ENCODE assay signal across 25 mouse cellular contexts in genomic region chr4:154523898-154524297, GRCm38 (mm10).
DNase-seq lines count a peak whose midpoint lies in the region; ATAC-seq and TF ChIP-seq lines count a peak whose summit lies in the region.
"Had no signal": no experiment of that assay in that cellular context is flagged by ENCODE, and none has a peak within 500 bp of the region (broad histone marks: within the 10 kb centered on the region; RNA-seq: fewer than 3 reads in every experiment).

No protein-coding gene starts in this region.

- H3K27me3 ChIP-seq in forebrain, postnatal 0 days (ENCODE audit: insufficient read depth, low read length) = no peaks in the 10 kb centered on the region
- H3K27me3 ChIP-seq in forebrain, embryonic 10.5 days (ENCODE audit: poor library complexity, severe bottlenecking) = peaks cover 77% of the 10 kb centered on the region
- no peaks in the 10 kb centered on the region for H3K27me3 ChIP-seq in intestine, postnatal 0 days (replicated peaks; ENCODE audit: control insufficient read depth, insufficient read depth, low read length)
- H3K27me3 ChIP-seq in intestine, embryonic 16.5 days (replicated peaks; ENCODE audit: control insufficient read depth, insufficient read depth, low read length) = no peaks in the 10 kb centered on the region
- H3K27me3 ChIP-seq in neural tube, embryonic 12.5 days (replicated peaks) = peaks cover 45% of the 10 kb centered on the region

- no peak overlapping the region for H3K4me3 ChIP-seq in forebrain, postnatal 0 days (ENCODE audit: low read depth, low read length)
- H3K4me3 ChIP-seq in forebrain, embryonic 10.5 days = no peak overlapping the region
- H3K4me3 ChIP-seq in intestine, postnatal 0 days (ENCODE audit: low read depth, low read length) = no peak overlapping the region
- no peak overlapping the region for H3K4me3 ChIP-seq in intestine, embryonic 16.5 days (ENCODE audit: low read length)
- H3K4me3 ChIP-seq in neural tube, embryonic 12.5 days = no peak overlapping the region
- H3K4me3 ChIP-seq: gastrocnemius, adult 2 months; heart, embryonic 12.5 days; liver, embryonic 12.5 days had no signal

- H3K4me2 ChIP-seq in forebrain, postnatal 0 days (ENCODE audit: low read depth) = no peak overlapping the region
- 0 out of 2 replicates have a peak overlapping the region, but pooled peaks have one; percentile 3 for H3K4me2 ChIP-seq in intestine, postnatal 0 days (replicated peaks; ENCODE audit: low read depth)
- no peak overlapping the region for H3K4me2 ChIP-seq in intestine, embryonic 16.5 days (ENCODE audit: low read depth, low read length)
- H3K4me2 ChIP-seq in neural tube, embryonic 12.5 days (replicated peaks) = no peak overlapping the region
- H3K4me2 ChIP-seq: heart, embryonic 12.5 days; liver, embryonic 12.5 days had no signal

- H3K9ac ChIP-seq in forebrain, postnatal 0 days = no peak overlapping the region
- H3K9ac ChIP-seq in intestine, postnatal 0 days (ENCODE audit: low read depth, low read length) = no peak overlapping the region
- H3K9ac ChIP-seq in intestine, embryonic 16.5 days (ENCODE audit: low read depth, low read length) = no peak overlapping the region
- H3K9ac ChIP-seq in neural tube, embryonic 12.5 days = no peak overlapping the region
- H3K9ac ChIP-seq: heart, embryonic 12.5 days; liver, embryonic 12.5 days; liver, postnatal 0 days had no signal

- no peaks in the 10 kb centered on the region for H3K9me3 ChIP-seq in forebrain, postnatal 0 days (ENCODE audit: low read length)
- no peaks in the 10 kb centered on the region for H3K9me3 ChIP-seq in forebrain, embryonic 10.5 days
- H3K9me3 ChIP-seq in intestine, postnatal 0 days (ENCODE audit: control insufficient read depth) = no peaks in the 10 kb centered on the region
- no peaks in the 10 kb centered on the region for H3K9me3 ChIP-seq in intestine, embryonic 16.5 days (ENCODE audit: control insufficient read depth, low read length)
- H3K9me3 ChIP-seq in neural tube, embryonic 12.5 days = no peaks in the 10 kb centered on the region
- H3K9me3 ChIP-seq: heart, embryonic 12.5 days; liver, embryonic 12.5 days had no signal

- WGBS in forebrain, postnatal 0 days = 63% methylated on average over 17 of the region's 17 CpGs
- WGBS in forebrain, embryonic 10.5 days = 87% methylated on average over 17 of the region's 17 CpGs
- 36% methylated on average over 17 of the region's 17 CpGs for WGBS in intestine, postnatal 0 days
- WGBS in intestine, embryonic 16.5 days = 37% methylated on average over 17 of the region's 17 CpGs
- WGBS in neural tube, embryonic 12.5 days = 28% methylated on average over 17 of the region's 17 CpGs

- ATAC-seq in forebrain, postnatal 0 days = peak; percentile 23; the same call in 1 of the 2 replicates
- no peak for ATAC-seq in intestine, postnatal 0 days
- no peak for ATAC-seq in intestine, embryonic 16.5 days
- peak; percentile 68; the same call in 1 of the 2 replicates for ATAC-seq in neural tube, embryonic 12.5 days (ENCODE audit: low FRiP score, low read depth)
- ATAC-seq: CD4-positive, CD25-positive, alpha-beta regulatory T cell, adult 4 months; liver, embryonic 12.5 days; liver, postnatal 0 days; lung, postnatal 0 days had no signal

- DNase-seq in forebrain, postnatal 0 days = no peak
- no peak for DNase-seq in forebrain, embryonic 10.5 days (ENCODE audit: extremely low spot score, low spot score)
- DNase-seq in neural tube, embryonic 10.5 days (ENCODE audit: extremely low spot score, low spot score) = no peak
- DNase-seq in left cerebral cortex, adult 8-10 months (ENCODE audit: low spot score in 2 of 2) = no peak
- DNase-seq: adrenal gland, postnatal 14 days; cerebellum, adult 11 months; cerebellum, adult 9-10 months; cerebellum, postnatal 36 days; gastrocnemius, adult 2 months; gastrocnemius, postnatal 36 days; heart, adult 18-20 months; kidney, adult 8-10 months; kidney, postnatal 4 days; left cerebral cortex, postnatal 4 days; liver, postnatal 0 days; thymus, postnatal 4 days had no signal

- TF ChIP-seq CTCF in forebrain, postnatal 0 days (IDR thresholded peaks at IDR 0.05; ENCODE audit: low read depth) = no peak
- no peak for TF ChIP-seq CTCF in intestine, postnatal 0 days (IDR thresholded peaks at IDR 0.05; ENCODE audit: low read depth)

- H3K4me1 ChIP-seq in forebrain, postnatal 0 days (ENCODE audit: insufficient read depth) = no peaks in the 10 kb centered on the region
- H3K4me1 ChIP-seq in forebrain, embryonic 10.5 days = peaks cover 85% of the 10 kb centered on the region
- no peaks in the 10 kb centered on the region; the same call in 1 of the 2 replicates for H3K4me1 ChIP-seq in intestine, postnatal 0 days (replicated peaks; ENCODE audit: control insufficient read depth, insufficient read depth, low read length)
- H3K4me1 ChIP-seq in intestine, embryonic 16.5 days (ENCODE audit: control insufficient read depth, insufficient read depth, low read length) = peaks cover 10% of the 10 kb centered on the region
- peaks cover 14% of the 10 kb centered on the region for H3K4me1 ChIP-seq in neural tube, embryonic 12.5 days

- H3K36me3 ChIP-seq in forebrain, postnatal 0 days (ENCODE audit: insufficient read depth) = no peaks in the 10 kb centered on the region
- peaks cover 32% of the 10 kb centered on the region for H3K36me3 ChIP-seq in forebrain, embryonic 10.5 days (replicated peaks)
- no peaks in the 10 kb centered on the region for H3K36me3 ChIP-seq in intestine, postnatal 0 days (ENCODE audit: control insufficient read depth, insufficient read depth)
- H3K36me3 ChIP-seq in intestine, embryonic 16.5 days (ENCODE audit: control insufficient read depth, insufficient read depth, low read length) = no peaks in the 10 kb centered on the region
- no peaks in the 10 kb centered on the region for H3K36me3 ChIP-seq in neural tube, embryonic 12.5 days
- H3K36me3 ChIP-seq: heart, embryonic 12.5 days; liver, embryonic 12.5 days had no signal

- H3K27ac ChIP-seq in forebrain, postnatal 0 days (ENCODE audit: low read depth, low read length) = no peak overlapping the region
- H3K27ac ChIP-seq in forebrain, embryonic 10.5 days = no peak overlapping the region
- H3K27ac ChIP-seq in intestine, postnatal 0 days (ENCODE audit: low read depth, low read length) = no peak overlapping the region
- no peak overlapping the region for H3K27ac ChIP-seq in intestine, embryonic 16.5 days (ENCODE audit: low read length)
- no peak overlapping the region for H3K27ac ChIP-seq in neural tube, embryonic 12.5 days
- H3K27ac ChIP-seq: gastrocnemius, adult 2 months; kidney, postnatal 0 days; liver, embryonic 12.5 days; macrophage had no signal

Comparison
In these comparisons a context has a peak if more than half of its experiments do, and no peak if none do; other contexts are left out.
1. ATAC-seq: peak in forebrain, postnatal 0 days (single experiment) and neural tube, embryonic 12.5 days (single experiment); none in intestine, postnatal 0 days (single experiment) and intestine, embryonic 16.5 days (single experiment).